Mouse (Mus musculus): Measurements from ENCODE around the gene 4933411K16Rik.
A peak's percentile ranks its signal among the peaks of the same experiment; 100 is the strongest.

The 4933411K16Rik gene

GRCm38 (mm10) chr19:42035456-42036248, 16.4 kb upstream of the 4933411K16Rik start, which contains the start of gene Ankrd2:
Gene Ankrd2, plus strand, starts transcription at chr19:42036000.
- DNase-seq (ENCODE audit: low read depth): peak; percentile 60

- DNase-seq (ENCODE audit: low read depth): no peak
Observed at GRCm38 (mm10) chr19:42036357-42036756, 15.7 kb upstream of the 4933411K16Rik start.

GRCm38 (mm10) chr19:42037167-42037702, 14.8 kb upstream of the 4933411K16Rik start:
- no peak for DNase-seq (ENCODE audit: low read depth)

GRCm38 (mm10) chr19:42038310-42038709, 13.7 kb upstream of the 4933411K16Rik start:
- no peak for DNase-seq (ENCODE audit: low read depth)

- DNase-seq (ENCODE audit: low read depth): no peak
Observed at GRCm38 (mm10) chr19:42043988-42044387, 8.1 kb upstream of the 4933411K16Rik start.

- peak; percentile 62 for DNase-seq (ENCODE audit: low read depth)
Observed at GRCm38 (mm10) chr19:42045269-42046102, 6.6 kb upstream of the 4933411K16Rik start, which contains the start of gene Hoga1. Gene Hoga1, plus strand, starts transcription at chr19:42045610.

- DNase-seq (ENCODE audit: low read depth): no peak
Observed at GRCm38 (mm10) chr19:42050251-42050650, 1.8 kb upstream of the 4933411K16Rik start.

GRCm38 (mm10) chr19:42051351-42051750, 697 bp upstream of the 4933411K16Rik start:
- no peak for DNase-seq (ENCODE audit: low read depth)

- DNase-seq (ENCODE audit: low read depth): no peak
Observed at GRCm38 (mm10) chr19:42054255-42054654, 2.2 kb downstream of the 4933411K16Rik start.

GRCm38 (mm10) chr19:42055881-42056280, 3.8 kb downstream of the 4933411K16Rik start:
- DNase-seq (ENCODE audit: low read depth): peak; percentile 58

- no peak for DNase-seq (ENCODE audit: low read depth)
Observed at GRCm38 (mm10) chr19:42056719-42057409, 4.8 kb downstream of the 4933411K16Rik start.

- no peak for DNase-seq (ENCODE audit: low read depth)
Observed at GRCm38 (mm10) chr19:42058426-42058825, 6.4 kb downstream of the 4933411K16Rik start.

GRCm38 (mm10) chr19:42061443-42061842, 9.4 kb downstream of the 4933411K16Rik start:
- no peak for DNase-seq (ENCODE audit: low read depth)

- DNase-seq (ENCODE audit: low read depth): no peak
Observed at GRCm38 (mm10) chr19:42068441-42069240, 16.6 kb downstream of the 4933411K16Rik start.

- no peak for DNase-seq (ENCODE audit: low read depth)
Observed at GRCm38 (mm10) chr19:42069241-42069525, 17.1 kb downstream of the 4933411K16Rik start.

GRCm38 (mm10) chr19:42071221-42071620, 19.2 kb downstream of the 4933411K16Rik start:
- peak; percentile 49 for DNase-seq (ENCODE audit: low read depth)

GRCm38 (mm10) chr19:42071886-42072608, 20.0 kb downstream of the 4933411K16Rik start:
- no peak for DNase-seq (ENCODE audit: low read depth)

- no peak for DNase-seq (ENCODE audit: low read depth)
Observed at GRCm38 (mm10) chr19:42072802-42073201, 20.8 kb downstream of the 4933411K16Rik start.

GRCm38 (mm10) chr19:42075051-42075450, 23.0 kb downstream of the 4933411K16Rik start:
- no peak for DNase-seq (ENCODE audit: low read depth)

- no peak for DNase-seq (ENCODE audit: low read depth)
Observed at GRCm38 (mm10) chr19:42075992-42076391, 23.9 kb downstream of the 4933411K16Rik start.

- DNase-seq (ENCODE audit: low read depth): no peak
Observed at GRCm38 (mm10) chr19:42078566-42078965, 26.5 kb downstream of the 4933411K16Rik start.

Data from fibroblast of lung, adult 2 months (primary cell).